Mouse (Mus musculus): Measurements from ENCODE around the gene Lrrc8b. TPM values are rescaled to one million over a fixed set of nuclear protein-coding genes. Genes with fewer than 3 reads are reported as not detected.

The Lrrc8b gene
- total RNA-seq, 2 experiments from 2014 or later, result 94.1 to 127 TPM

- no peak for DNase-seq
Observed at GRCm38 (mm10) chr5:105480561-105480960, 65.0 kb downstream of the Lrrc8b start.

GRCm38 (mm10) chr5:105483632-105484031 is 68.1 kb downstream of the Lrrc8b start:
- DNase-seq, result peak; percentile 25 to 33

- DNase-seq, result no peak
Observed at GRCm38 (mm10) chr5:105484247-105484646, 68.7 kb downstream of the Lrrc8b start.

- no peak for DNase-seq
Observed at GRCm38 (mm10) chr5:105484891-105485290, 69.3 kb downstream of the Lrrc8b start.

- DNase-seq, result no peak
Observed at GRCm38 (mm10) chr5:105490211-105490610, 74.6 kb downstream of the Lrrc8b start.

GRCm38 (mm10) chr5:105491389-105491788 is 75.8 kb downstream of the Lrrc8b start:
- no peak for DNase-seq

- DNase-seq, result peak in 1 of 2 experiments; percentile 13
Observed at GRCm38 (mm10) chr5:105492367-105493246, 77.0 kb downstream of the Lrrc8b start.

- no peak for DNase-seq
Observed at GRCm38 (mm10) chr5:105493377-105493776, 77.8 kb downstream of the Lrrc8b start.

- no peak for DNase-seq
Observed at GRCm38 (mm10) chr5:105494246-105494917, 78.8 kb downstream of the Lrrc8b start.

- peak; percentile 87 to 90 for DNase-seq
Observed at GRCm38 (mm10) chr5:105494918-105495901, 79.6 kb downstream of the Lrrc8b start.

GRCm38 (mm10) chr5:105496133-105496532 is 80.6 kb downstream of the Lrrc8b start:
- DNase-seq, result no peak

- no peak for DNase-seq
Observed at GRCm38 (mm10) chr5:105496586-105496985, 81.0 kb downstream of the Lrrc8b start.

GRCm38 (mm10) chr5:105498429-105499000 is 82.9 kb downstream of the Lrrc8b start:
- DNase-seq, result no peak

- DNase-seq, result peak in 1 of 2 experiments; percentile 16
Observed at GRCm38 (mm10) chr5:105499396-105499795, 83.8 kb downstream of the Lrrc8b start.

- DNase-seq, result peak; percentile 13 to 17
Observed at GRCm38 (mm10) chr5:105500132-105501121, 84.9 kb downstream of the Lrrc8b start.

GRCm38 (mm10) chr5:105501136-105501535 is 85.6 kb downstream of the Lrrc8b start:
- peak; percentile 32 to 55 for DNase-seq

- DNase-seq, result no peak
Observed at GRCm38 (mm10) chr5:105508813-105509212, 93.2 kb downstream of the Lrrc8b start.

- no peak for DNase-seq
Observed at GRCm38 (mm10) chr5:105512297-105512696, 96.7 kb downstream of the Lrrc8b start.

- no peak for DNase-seq
Observed at GRCm38 (mm10) chr5:105515532-105515931, 100.0 kb downstream of the Lrrc8b start.

- no peak for DNase-seq
Observed at GRCm38 (mm10) chr5:105516290-105516689, 100.7 kb downstream of the Lrrc8b start.
